ENCODE assay signal across 8 mouse cellular contexts in genomic region chr8:117423029-117423428, GRCm38 (mm10).
DNase-seq lines count a peak whose midpoint lies in the region; ATAC-seq lines count a peak whose summit lies in the region.

No protein-coding gene starts in this region.

- no peak overlapping the region for H3K9ac ChIP-seq in midbrain, embryonic 16.5 days (ENCODE audit: low read depth, low read length)
- H3K9ac ChIP-seq in intestine, embryonic 15.5 days = no peak overlapping the region

- peak overlapping the region; percentile 69 for H3K27ac ChIP-seq in midbrain, embryonic 16.5 days (ENCODE audit: low read length)
- H3K27ac ChIP-seq in midbrain, embryonic 10.5 days (replicated peaks) = no peak overlapping the region
- no peak overlapping the region for H3K27ac ChIP-seq in intestine, embryonic 15.5 days

- 0 out of 2 replicates have a peak, but pooled peaks cover 2% of the 10 kb centered on the region for H3K4me1 ChIP-seq in midbrain, embryonic 16.5 days (ENCODE audit: control insufficient read depth, insufficient read depth, low read length)
- H3K4me1 ChIP-seq in midbrain, embryonic 10.5 days = no peaks in the 10 kb centered on the region
- peaks cover 4% of the 10 kb centered on the region; the same call in 1 of the 2 replicates for H3K4me1 ChIP-seq in intestine, embryonic 15.5 days (replicated peaks)

- H3K27me3 ChIP-seq in midbrain, embryonic 16.5 days (ENCODE audit: control insufficient read depth, insufficient read depth, low read depth, low read length) = no peaks in the 10 kb centered on the region
- H3K27me3 ChIP-seq in midbrain, embryonic 10.5 days (ENCODE audit: low read depth, poor library complexity, severe bottlenecking) = no peaks in the 10 kb centered on the region
- H3K27me3 ChIP-seq in intestine, embryonic 15.5 days (replicated peaks) = no peaks in the 10 kb centered on the region

- no peaks in the 10 kb centered on the region for H3K9me3 ChIP-seq in midbrain, embryonic 16.5 days (replicated peaks; ENCODE audit: control insufficient read depth, low read length, poor library complexity, severe bottlenecking)
- no peaks in the 10 kb centered on the region for H3K9me3 ChIP-seq in midbrain, embryonic 10.5 days (replicated peaks)
- H3K9me3 ChIP-seq in intestine, embryonic 15.5 days = no peaks in the 10 kb centered on the region

- peaks cover 28% of the 10 kb centered on the region for H3K36me3 ChIP-seq in midbrain, embryonic 16.5 days (ENCODE audit: control insufficient read depth, insufficient read depth, low read length)
- peaks cover 66% of the 10 kb centered on the region for H3K36me3 ChIP-seq in midbrain, embryonic 10.5 days
- peaks cover 23% of the 10 kb centered on the region for H3K36me3 ChIP-seq in intestine, embryonic 15.5 days

- H3K4me2 ChIP-seq in midbrain, embryonic 16.5 days (ENCODE audit: low read length) = no peak overlapping the region
- no peak overlapping the region for H3K4me2 ChIP-seq in intestine, embryonic 15.5 days (replicated peaks)

- H3K4me3 ChIP-seq in midbrain, embryonic 16.5 days (ENCODE audit: low read depth, low read length) = no peak overlapping the region
- H3K4me3 ChIP-seq in midbrain, embryonic 10.5 days = no peak overlapping the region
- H3K4me3 ChIP-seq in intestine, embryonic 15.5 days (replicated peaks) = no peak overlapping the region

- WGBS in midbrain, embryonic 16.5 days = 83% methylated on average over 4 of the region's 4 CpGs
- WGBS in midbrain, embryonic 10.5 days = 81% methylated on average over 4 of the region's 4 CpGs
- 75% methylated on average over 4 of the region's 4 CpGs for WGBS in intestine, embryonic 15.5 days

- DNase-seq in midbrain, embryonic 10.5 days (ENCODE audit: low spot score) = no peak
- peak; percentile 98 to 99 for DNase-seq in cerebellum, postnatal 10 days
- DNase-seq in heart, adult 18-20 months = peak; percentile 82 to 91
- DNase-seq in layer of hippocampus, adult 9-11 months = peak; percentile 84
- DNase-seq in right cerebral cortex, adult 18-20 months = peak; percentile 91

- ATAC-seq in midbrain, embryonic 16.5 days = peak; percentile 73
- no peak for ATAC-seq in megakaryocyte, adult 5-6 weeks (ENCODE audit: poor library complexity, severe bottlenecking)
- ATAC-seq in intestine, embryonic 15.5 days = no peak
